In the genomic region with DNA sequence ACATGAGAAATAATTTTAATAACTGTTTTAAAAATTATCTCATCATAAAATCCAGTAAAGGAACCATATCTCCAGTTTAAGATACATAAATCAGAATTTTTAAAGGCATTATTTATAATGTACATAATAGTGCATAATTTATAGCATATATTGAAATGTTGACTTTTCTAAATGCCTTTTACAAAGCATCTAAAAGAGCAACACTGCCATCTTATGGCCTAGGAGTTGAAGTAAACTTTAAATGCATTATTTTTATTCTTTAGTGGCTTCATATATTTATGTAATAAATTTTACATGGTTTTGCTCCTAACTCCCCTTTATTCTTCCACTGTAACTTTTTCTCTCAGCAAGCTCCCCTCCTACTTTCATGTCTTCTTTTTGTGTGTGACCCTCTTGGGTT, we compare ENCODE assay signal across 19 mouse cellular contexts.
A peak's percentile ranks its signal among the peaks of the same experiment; 100 is the strongest.
DNase-seq lines count a peak whose midpoint lies in the region; ATAC-seq and TF ChIP-seq lines count a peak whose summit lies in the region.
"Had no signal": no experiment of that assay in that cellular context is flagged by ENCODE, and none has a peak within 500 bp of the region (broad histone marks: within the 10 kb centered on the region; RNA-seq: fewer than 3 reads in every experiment).

No protein-coding gene starts in this region.

- peak; percentile 3 for DNase-seq in embryo, embryonic 10 days (ENCODE audit: low spot score)
- DNase-seq in embryo, embryonic 9.5 days (ENCODE audit: extremely low spot score) = no peak
- no peak for DNase-seq in layer of hippocampus, adult 2 months (ENCODE audit: low spot score in 2 of 2)
- DNase-seq in layer of hippocampus, postnatal 10 days (ENCODE audit: low spot score in 2 of 2) = no peak
- DNase-seq in ES-CJ7 (ENCODE audit: low read depth, low spot score) = peak; percentile 1
- peak; percentile 3 for DNase-seq in embryo, embryonic 11 days
- DNase-seq: cerebellum, adult 18-20 months; cerebellum, postnatal 36 days; gastrocnemius, adult 2 months; heart, adult 18-20 months; kidney, adult 11 months; kidney, postnatal 25 days; layer of hippocampus, adult 9-11 months; lung, postnatal 14 days had no signal

- no peaks in the 10 kb centered on the region for H3K36me3 ChIP-seq in intestine, embryonic 15.5 days
- H3K36me3 ChIP-seq in heart, embryonic 11.5 days (ENCODE audit: control insufficient read depth, insufficient read depth, low read length) = no peaks in the 10 kb centered on the region
- H3K36me3 ChIP-seq: heart, embryonic 15.5 days; liver, embryonic 15.5 days had no signal

- H3K9me3 ChIP-seq in intestine, embryonic 15.5 days = no peaks in the 10 kb centered on the region
- no peaks in the 10 kb centered on the region for H3K9me3 ChIP-seq in heart, embryonic 11.5 days (replicated peaks; ENCODE audit: control insufficient read depth, low read length)
- H3K9me3 ChIP-seq: forebrain, embryonic 13.5 days; heart, embryonic 15.5 days; liver, embryonic 15.5 days had no signal

- no peaks in the 10 kb centered on the region for H3K27me3 ChIP-seq in intestine, embryonic 15.5 days (replicated peaks)
- no peaks in the 10 kb centered on the region for H3K27me3 ChIP-seq in heart, embryonic 11.5 days (ENCODE audit: control insufficient read depth, insufficient read depth, low read length)
- H3K27me3 ChIP-seq: forebrain, embryonic 13.5 days; heart, embryonic 15.5 days; liver, embryonic 15.5 days had no signal

- H3K9ac ChIP-seq in intestine, embryonic 15.5 days = no peak overlapping the region
- no peak overlapping the region for H3K9ac ChIP-seq in heart, embryonic 11.5 days (ENCODE audit: low read depth, low read length)
- H3K9ac ChIP-seq: forebrain, embryonic 13.5 days; heart, embryonic 15.5 days; liver, embryonic 15.5 days had no signal

- no peak for ATAC-seq in intestine, embryonic 15.5 days
- ATAC-seq in heart, embryonic 11.5 days (replicated peaks; ENCODE audit: insufficient number of reproducible peaks, low FRiP score, low TSS enrichment) = no peak
- ATAC-seq: forebrain, embryonic 13.5 days had no signal

- H3K4me1 ChIP-seq in intestine, embryonic 15.5 days (replicated peaks) = no peaks in the 10 kb centered on the region
- no peaks in the 10 kb centered on the region for H3K4me1 ChIP-seq in heart, embryonic 11.5 days (ENCODE audit: control insufficient read depth, insufficient read depth, low read length)
- H3K4me1 ChIP-seq: forebrain, embryonic 13.5 days; heart, embryonic 15.5 days; liver, embryonic 15.5 days had no signal

- no peak overlapping the region for H3K4me2 ChIP-seq in intestine, embryonic 15.5 days (replicated peaks)
- H3K4me2 ChIP-seq in heart, embryonic 11.5 days = no peak overlapping the region
- H3K4me2 ChIP-seq: forebrain, embryonic 13.5 days; heart, embryonic 15.5 days; liver, embryonic 15.5 days had no signal

- H3K27ac ChIP-seq in layer of hippocampus, adult 2 months = no peak overlapping the region
- no peak overlapping the region for H3K27ac ChIP-seq in intestine, embryonic 15.5 days
- no peak overlapping the region for H3K27ac ChIP-seq in heart, embryonic 11.5 days (ENCODE audit: low read depth, low read length)
- H3K27ac ChIP-seq: forebrain, embryonic 13.5 days; gastrocnemius, adult 2 months; heart, embryonic 15.5 days; liver, embryonic 15.5 days had no signal

- peak; percentile 63 for TF ChIP-seq CTCF in layer of hippocampus, adult 2 months (conservative IDR thresholded peaks at IDR 0.05)

- no peak overlapping the region for H3K4me3 ChIP-seq in layer of hippocampus, adult 2 months
- no peak overlapping the region for H3K4me3 ChIP-seq in intestine, embryonic 15.5 days (replicated peaks)
- no peak overlapping the region for H3K4me3 ChIP-seq in heart, embryonic 11.5 days (ENCODE audit: low read depth, low read length)
- H3K4me3 ChIP-seq: forebrain, embryonic 13.5 days; gastrocnemius, adult 2 months; heart, embryonic 15.5 days; liver, embryonic 15.5 days had no signal

Comparison
In these comparisons a context has a peak if more than half of its experiments do, and no peak if none do; other contexts are left out.
1. DNase-seq: peak in embryo, embryonic 10 days (single experiment), ES-CJ7 (single experiment) and embryo, embryonic 11 days (single experiment); none in embryo, embryonic 9.5 days (single experiment), layer of hippocampus, adult 2 months (0 of 2) and layer of hippocampus, postnatal 10 days (0 of 2).